Mouse (Mus musculus) intestine, embryonic 15.5 days (tissue): ENCODE results near the gene Rasgef1b. TPM values are rescaled to one million over a fixed set of nuclear protein-coding genes. Genes with fewer than 3 reads are reported as not detected.
"Not testable (repeated sequence)": the region's sequence is repeated elsewhere in the genome, so short reads cannot be mapped to it uniquely, and the experiment has no call there.

ENCODE experiments used
- ATAC-seq: fragments of 200-750 bp; cut with Nextera tagmentation; 2 replicates; pipeline ENCODE4 v1.8.0; 2017; ENCODE audit warnings: moderate TSS enrichment, moderate library complexity
- H3K27ac ChIP-seq: fragments of 300-500 bp; sonication (generic); 2 replicates; pipeline ENCODE4 v1.5.1; 2015; ENCODE audit warnings: mild to moderate bottlenecking, inconsistent platforms
- H3K27me3 ChIP-seq: fragments of 300-500 bp; sonication (generic); replicated peaks from 2 replicates; pipeline ENCODE4 v1.6.1; 2015; ENCODE audit warnings: inconsistent platforms
- H3K36me3 ChIP-seq: fragments of 300-500 bp; sonication (generic); 2 replicates; pipeline ENCODE4 v1.6.1; 2015; ENCODE audit warnings: inconsistent platforms
- H3K4me1 ChIP-seq: fragments of 300-500 bp; sonication (generic); replicated peaks from 2 replicates; pipeline ENCODE4 v1.6.1; 2015; ENCODE audit warnings: inconsistent platforms
- H3K4me2 ChIP-seq: fragments of 300-500 bp; sonication (generic); replicated peaks from 2 replicates; pipeline ENCODE4 v1.6.1; 2015; ENCODE audit warnings: mild to moderate bottlenecking, inconsistent platforms
- H3K4me3 ChIP-seq: fragments of 300-500 bp; sonication (generic); replicated peaks from 2 replicates; pipeline ENCODE4 v1.5.1; 2015; ENCODE audit warnings: inconsistent platforms
- H3K9ac ChIP-seq: fragments of 300-500 bp; sonication (generic); 2 replicates; pipeline ENCODE4 v1.6.1; 2015; ENCODE audit warnings: inconsistent platforms
- H3K9me3 ChIP-seq: fragments of 300-500 bp; sonication (generic); 2 replicates; pipeline ENCODE4 v1.6.1; 2016; ENCODE audit warnings: inconsistent platforms
- WGBS: fragments of 180-500 bp; shearing (Covaris S2); methylation state at CpG from one replicate; pipeline ENCODE4 v1.1.7; 2015; 5-methylcytosine and 5-hydroxymethylcytosine counted together
- polyA plus RNA-seq: library from polyadenylated mRNA; unstranded; fragments of >200 nt; fragmentation: Nextera tagmentation; extraction: Ambion mirVana; gene quantifications from 2 replicates; pipeline ENCODE4 v1.2.1, GENCODE M21; 2015

The Rasgef1b gene
- polyA plus RNA-seq, 1 experiment from 2014 or later, result 8.9 TPM

- Histone ChIP-seq H3K4me3 (no peak overlapping the region), H3K9ac (no peak overlapping the region), H3K4me2 (no peak overlapping the region), H3K9me3 (no peaks in the 10 kb centered on the region), H3K36me3 (peaks cover 6% of the 10 kb centered on the region; the same call in 1 of the 2 replicates), H3K27ac (no peak overlapping the region), H3K27me3 (no peaks in the 10 kb centered on the region), H3K4me1 (peaks cover 5% of the 10 kb centered on the region; the same call in 1 of the 2 replicates)
- 47% methylated on average over 11 of the region's 11 CpGs for WGBS
- ATAC-seq, result peak; percentile 58; the same call in 1 of the 2 replicates
These were observed 491.7 kb downstream of the Rasgef1b start for GRCm38 (mm10) chr5:99236888-99237752.

GRCm38 (mm10) chr5:99236431-99236830 lies 492.4 kb downstream of the Rasgef1b start:
- Histone ChIP-seq H3K4me1 (peaks cover 5% of the 10 kb centered on the region; the same call in 1 of the 2 replicates), H3K27me3 (no peaks in the 10 kb centered on the region), H3K27ac (no peak overlapping the region), H3K9ac (no peak overlapping the region), H3K36me3 (peaks cover 6% of the 10 kb centered on the region; the same call in 1 of the 2 replicates), H3K9me3 (no peaks in the 10 kb centered on the region), H3K4me2 (no peak overlapping the region), H3K4me3 (no peak overlapping the region)
- no peak for ATAC-seq
- 58% methylated on average over 4 of the region's 4 CpGs for WGBS

GRCm38 (mm10) chr5:99234275-99234674 lies 494.6 kb downstream of the Rasgef1b start:
- Histone ChIP-seq H3K4me2 (no peak overlapping the region), H3K27ac (no peak overlapping the region), H3K9me3 (no peaks in the 10 kb centered on the region), H3K27me3 (no peaks in the 10 kb centered on the region), H3K36me3 (peaks cover 4% of the 10 kb centered on the region; the same call in 1 of the 2 replicates), H3K4me1 (peaks cover 5% of the 10 kb centered on the region; the same call in 1 of the 2 replicates), H3K9ac (no peak overlapping the region), H3K4me3 (no peak overlapping the region)
- WGBS, result 90% methylated on average over 17 of the region's 17 CpGs
- no peak for ATAC-seq

GRCm38 (mm10) chr5:99233176-99233575 lies 495.7 kb downstream of the Rasgef1b start:
- Histone ChIP-seq H3K4me2 (no peak overlapping the region), H3K4me3 (no peak overlapping the region), H3K27ac (no peak overlapping the region), H3K9ac (no peak overlapping the region), H3K27me3 (no peaks in the 10 kb centered on the region), H3K4me1 (peaks cover 5% of the 10 kb centered on the region; the same call in 1 of the 2 replicates), H3K9me3 (no peaks in the 10 kb centered on the region), H3K36me3 (peaks cover 4% of the 10 kb centered on the region; the same call in 1 of the 2 replicates)
- 0 out of 2 replicates have a peak, but pooled peaks have one; percentile 39 for ATAC-seq
- WGBS, result 61% methylated on average over 3 of the region's 3 CpGs

GRCm38 (mm10) chr5:99232410-99232809 lies 496.5 kb downstream of the Rasgef1b start:
- 0 out of 2 replicates have a peak overlapping the region, but pooled peaks have one; percentile 13 for H3K27ac ChIP-seq

GRCm38 (mm10) chr5:99230476-99230875 lies 498.4 kb downstream of the Rasgef1b start:
- WGBS, result 84% methylated on average over 7 of the region's 7 CpGs
- H3K4me1 ChIP-seq, result no peaks in the 10 kb centered on the region

More at GRCm38 (mm10) chr5:99232410-99232809, 496.5 kb downstream of the Rasgef1b start:
- H3K4me3 ChIP-seq, result no peak overlapping the region
- H3K9ac ChIP-seq, result no peak overlapping the region
- WGBS, result 82% methylated on average over 8 of the region's 8 CpGs
- no peak overlapping the region for H3K4me2 ChIP-seq
- H3K27me3 ChIP-seq, result no peaks in the 10 kb centered on the region
- H3K4me1 ChIP-seq, result peaks cover 5% of the 10 kb centered on the region; the same call in 1 of the 2 replicates
- H3K36me3 ChIP-seq, result peaks cover 7% of the 10 kb centered on the region; the same call in 1 of the 2 replicates
- no peaks in the 10 kb centered on the region for H3K9me3 ChIP-seq
- ATAC-seq, result no peak

GRCm38 (mm10) chr5:99227361-99227760 lies 501.5 kb downstream of the Rasgef1b start:
- WGBS, result 89% methylated on average over 4 of the region's 4 CpGs
- no peak overlapping the region for H3K4me3 ChIP-seq
- no peak for ATAC-seq
- H3K9ac ChIP-seq, result no peak overlapping the region
- H3K9me3 ChIP-seq, result no peaks in the 10 kb centered on the region
- H3K27me3 ChIP-seq, result no peaks in the 10 kb centered on the region
- no peak overlapping the region for H3K4me2 ChIP-seq
- H3K36me3 ChIP-seq, result 0 out of 2 replicates have a peak, but pooled peaks cover 3% of the 10 kb centered on the region
- no peak overlapping the region for H3K27ac ChIP-seq
- H3K4me1 ChIP-seq, result 0 out of 2 replicates have a peak, but pooled peaks cover 2% of the 10 kb centered on the region

More at GRCm38 (mm10) chr5:99230476-99230875, 498.4 kb downstream of the Rasgef1b start:
- H3K4me3 ChIP-seq, result no peak overlapping the region
- no peak overlapping the region for H3K4me2 ChIP-seq
- no peak overlapping the region for H3K9ac ChIP-seq
- H3K36me3 ChIP-seq, result peaks cover 7% of the 10 kb centered on the region; the same call in 1 of the 2 replicates
- H3K9me3 ChIP-seq, result no peaks in the 10 kb centered on the region
- ATAC-seq, result no peak
- H3K27me3 ChIP-seq, result no peaks in the 10 kb centered on the region
- H3K27ac ChIP-seq, result no peak overlapping the region

GRCm38 (mm10) chr5:99224571-99225011 lies 504.3 kb downstream of the Rasgef1b start:
- WGBS, result 55% methylated on average over 5 of the region's 5 CpGs
- Histone ChIP-seq H3K27me3 (no peaks in the 10 kb centered on the region), H3K4me2 (no peak overlapping the region), H3K4me3 (no peak overlapping the region), H3K4me1 (0 out of 2 replicates have a peak, but pooled peaks cover 2% of the 10 kb centered on the region), H3K9me3 (no peaks in the 10 kb centered on the region), H3K27ac (no peak overlapping the region), H3K9ac (no peak overlapping the region), H3K36me3 (0 out of 2 replicates have a peak, but pooled peaks cover 3% of the 10 kb centered on the region)
- ATAC-seq, result no peak

GRCm38 (mm10) chr5:99223869-99224498 lies 504.9 kb downstream of the Rasgef1b start:
- Histone ChIP-seq H3K4me2 (no peak overlapping the region), H3K9me3 (no peaks in the 10 kb centered on the region), H3K27me3 (no peaks in the 10 kb centered on the region), H3K9ac (no peak overlapping the region), H3K36me3 (0 out of 2 replicates have a peak, but pooled peaks cover 3% of the 10 kb centered on the region), H3K27ac (no peak overlapping the region), H3K4me1 (0 out of 2 replicates have a peak, but pooled peaks cover 2% of the 10 kb centered on the region), H3K4me3 (no peak overlapping the region)
- ATAC-seq, result no peak
- WGBS, result 53% methylated on average over 15 of the region's 15 CpGs

GRCm38 (mm10) chr5:99218385-99218784 lies 510.5 kb downstream of the Rasgef1b start:
- H3K9ac ChIP-seq, result no peak overlapping the region
- H3K36me3 ChIP-seq, result 0 out of 2 replicates have a peak, but pooled peaks cover 4% of the 10 kb centered on the region
- no peaks in the 10 kb centered on the region for H3K27me3 ChIP-seq
- 53% methylated on average over 5 of the region's 5 CpGs for WGBS
- H3K4me1 ChIP-seq, result no peaks in the 10 kb centered on the region
- H3K4me3 ChIP-seq, result no peak overlapping the region
- no peak overlapping the region for H3K27ac ChIP-seq
- no peak overlapping the region for H3K4me2 ChIP-seq
- no peak for ATAC-seq
- no peaks in the 10 kb centered on the region for H3K9me3 ChIP-seq

- WGBS, result 94% methylated on average over 1 of the region's 1 CpGs
- not testable (repeated sequence) for H3K4me1 ChIP-seq, ATAC-seq, H3K4me3 ChIP-seq, H3K4me2 ChIP-seq, H3K9me3 ChIP-seq, H3K27me3 ChIP-seq, H3K36me3 ChIP-seq, H3K27ac ChIP-seq, H3K9ac ChIP-seq
These were observed 512.2 kb downstream of the Rasgef1b start for GRCm38 (mm10) chr5:99216588-99217152.
